Mouse (Mus musculus) frontal cortex, postnatal 25 days (tissue): Measurements from ENCODE around the gene Sh3gl2.

Experiments
- DNase-seq, 2 experiments: peaks; one replicate each; pipeline ENCODE4 v3.0.0; 2022; ENCODE audit warnings: low spot score in 2 of 2

The Sh3gl2 gene

DNA sequence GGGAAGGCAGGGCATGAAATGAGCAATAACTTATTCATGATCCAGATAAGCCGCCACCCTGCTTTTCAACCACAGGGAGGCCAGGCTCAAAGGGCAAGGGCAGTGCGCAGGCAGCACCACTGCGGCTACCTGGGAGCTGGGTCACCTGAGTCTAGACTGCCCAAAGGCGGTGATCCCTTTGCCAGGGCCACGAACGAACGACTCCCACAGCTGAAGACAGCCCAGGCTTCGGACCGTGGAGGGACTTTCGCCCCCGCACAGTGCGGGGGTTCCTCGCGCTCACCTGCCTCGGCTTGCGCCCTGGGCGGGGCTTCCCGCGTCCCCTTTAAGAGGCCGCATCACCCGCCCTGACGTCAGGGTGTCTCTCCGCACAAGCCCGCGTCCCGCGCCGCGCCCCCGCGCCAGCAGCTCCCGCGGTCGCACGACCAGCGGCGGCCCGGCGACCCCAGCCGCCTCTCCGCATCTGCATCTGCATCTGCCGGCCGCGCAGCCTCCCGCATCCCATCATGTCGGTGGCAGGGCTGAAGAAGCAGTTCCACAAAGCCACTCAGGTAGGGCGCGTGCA is at the start of gene Sh3gl2:
TSS of gene Sh3gl2 (plus strand) at position 56 of the 565 bp plus-strand sequence.
- DNase-seq: peak; percentile 67 to 74

DNA sequence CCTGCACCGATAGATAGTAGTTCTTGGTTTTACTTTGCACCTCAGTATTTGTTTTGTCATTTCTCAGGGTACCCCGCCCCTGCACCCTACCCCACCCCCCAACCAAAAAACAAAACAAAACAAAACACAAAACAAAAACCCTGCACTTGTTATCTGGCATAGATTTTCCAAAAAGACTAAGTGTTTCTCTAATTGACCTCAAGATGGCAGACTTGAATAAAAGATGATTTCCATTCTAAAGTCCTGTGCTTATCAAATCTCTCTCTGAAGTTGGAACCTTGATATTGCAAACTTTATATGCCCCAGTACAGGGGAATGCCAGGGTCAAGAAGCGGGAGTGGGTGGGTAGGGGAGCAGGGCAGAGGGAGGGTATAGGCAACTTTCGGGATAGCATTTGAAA is 43.8 kb upstream of the Sh3gl2 start:
- DNase-seq: no peak

DNA sequence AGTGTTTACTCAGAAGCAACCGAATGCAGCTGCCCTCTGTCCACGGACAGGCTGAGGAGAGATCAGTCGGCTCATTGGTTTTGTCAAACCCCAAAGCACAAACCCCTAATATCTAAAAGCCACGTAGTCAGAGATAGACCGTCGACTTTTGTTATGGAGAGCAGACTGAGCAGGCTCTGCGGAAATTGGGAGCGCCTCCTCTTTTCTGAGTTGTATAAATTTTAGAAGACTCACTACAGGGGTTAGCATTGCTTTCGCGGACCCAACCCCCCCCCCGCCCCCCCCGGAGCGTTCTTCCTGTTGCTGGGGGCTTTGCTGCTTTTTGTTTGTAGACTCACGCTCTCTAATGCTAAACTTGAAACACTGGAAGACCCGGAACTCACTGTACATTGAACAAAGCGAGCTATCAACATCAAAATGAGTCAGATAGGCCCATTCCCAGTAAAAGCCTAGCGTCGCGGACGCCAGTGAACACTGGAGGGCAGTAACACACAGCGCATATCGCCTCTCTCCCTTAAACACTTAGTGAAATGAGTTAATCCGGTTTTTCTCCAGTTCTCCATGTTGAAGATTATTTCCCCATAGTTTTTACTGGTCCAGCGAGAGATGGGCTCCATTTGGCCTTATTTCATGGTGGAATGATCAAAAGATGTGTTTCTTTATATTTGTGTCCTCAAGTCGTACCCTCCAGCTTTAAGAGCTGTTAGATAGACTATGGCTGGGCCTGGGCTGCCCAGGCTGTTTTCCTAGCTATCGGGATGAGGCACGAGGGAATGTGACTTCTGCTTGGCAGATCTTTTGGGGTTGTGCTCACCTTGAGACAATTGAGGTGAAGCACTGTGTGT is 42.2 kb upstream of the Sh3gl2 start:
- peak; percentile 32 to 40 for DNase-seq

DNA sequence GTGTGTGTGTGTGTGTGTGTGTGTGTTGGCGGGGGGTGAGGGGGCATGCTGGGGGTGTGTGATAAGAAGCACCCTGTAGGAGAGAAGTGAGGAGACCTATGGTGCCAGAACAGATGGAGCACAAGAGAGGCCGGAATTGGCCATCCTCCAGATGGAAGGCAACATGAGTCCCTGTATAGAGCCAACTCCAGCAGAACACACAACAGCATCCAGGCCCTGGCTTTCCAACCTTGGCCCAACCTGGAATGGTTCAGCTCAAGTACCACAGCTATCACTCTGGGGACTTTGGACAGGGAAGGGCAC is 41.7 kb upstream of the Sh3gl2 start:
- DNase-seq: no peak

DNA sequence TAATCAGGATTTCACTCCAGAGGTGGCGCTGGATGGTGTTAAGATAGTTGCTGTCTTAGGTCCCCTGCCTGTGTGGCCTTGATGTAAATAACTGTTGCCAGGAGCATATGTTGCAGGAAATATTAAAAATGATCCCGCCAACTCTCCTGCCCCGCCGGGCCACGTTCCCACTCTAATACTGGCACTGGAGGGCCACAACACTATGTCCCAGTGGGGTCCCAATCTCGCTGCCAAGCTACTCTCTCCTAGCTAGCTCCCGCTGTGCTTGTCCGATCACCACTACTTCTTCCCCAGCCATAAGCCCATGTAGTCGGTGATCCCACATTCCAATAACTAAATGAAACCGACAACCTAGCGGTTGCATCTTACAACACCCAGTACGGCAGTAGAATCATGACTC is 36.9 kb upstream of the Sh3gl2 start:
- DNase-seq: no peak

DNA sequence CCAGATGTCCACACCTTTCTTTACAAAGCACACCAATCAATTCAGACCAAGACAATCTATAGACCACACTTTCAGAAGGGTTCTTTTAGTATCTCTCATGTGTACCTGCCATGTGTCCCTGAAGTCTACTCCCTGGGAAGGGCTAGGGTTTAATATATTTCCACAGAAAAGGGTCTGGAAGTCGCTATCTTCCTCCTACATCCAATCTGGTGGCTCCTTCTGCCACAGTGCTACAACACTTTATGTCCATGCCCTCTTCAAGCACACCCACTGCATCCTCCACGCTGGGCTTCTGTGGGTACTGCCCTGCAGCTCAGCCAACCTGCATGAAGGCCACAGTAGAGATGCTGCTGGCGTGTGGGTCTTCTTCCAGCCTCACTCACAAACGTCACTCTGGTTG is 29.5 kb upstream of the Sh3gl2 start:
- peak in 1 of 2 experiments; percentile 10 for DNase-seq

DNA sequence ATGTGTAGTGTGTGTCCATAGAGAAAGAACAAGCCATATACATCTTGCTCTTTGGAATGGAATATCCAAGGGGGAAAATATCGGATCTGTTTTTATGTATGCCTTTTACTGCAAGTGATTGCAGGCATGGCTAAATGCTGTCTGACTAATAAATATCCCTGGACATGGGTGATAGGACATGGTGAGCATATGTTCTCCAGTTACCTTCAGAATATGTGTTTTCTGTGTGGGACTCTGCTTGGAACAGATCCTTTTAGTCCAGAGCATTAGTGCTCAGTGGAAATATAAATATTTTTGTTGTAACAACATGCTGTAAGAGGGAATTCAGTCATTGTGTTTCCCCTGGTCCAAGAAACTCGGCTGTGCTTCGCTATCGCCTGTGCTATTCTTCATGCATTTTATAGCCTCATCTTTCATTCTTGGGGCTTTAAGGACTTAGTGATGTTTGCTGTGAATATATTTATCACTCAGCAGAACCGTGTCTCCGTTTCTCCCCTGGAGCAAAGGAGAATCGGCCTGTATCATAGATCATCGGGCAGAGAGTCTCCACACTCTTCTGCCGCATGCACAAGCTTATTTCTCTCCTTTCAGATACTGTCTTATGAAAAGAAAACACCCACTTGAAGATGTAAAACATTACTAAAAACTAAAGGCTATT is 26.4 kb upstream of the Sh3gl2 start:
- no peak for DNase-seq

DNA sequence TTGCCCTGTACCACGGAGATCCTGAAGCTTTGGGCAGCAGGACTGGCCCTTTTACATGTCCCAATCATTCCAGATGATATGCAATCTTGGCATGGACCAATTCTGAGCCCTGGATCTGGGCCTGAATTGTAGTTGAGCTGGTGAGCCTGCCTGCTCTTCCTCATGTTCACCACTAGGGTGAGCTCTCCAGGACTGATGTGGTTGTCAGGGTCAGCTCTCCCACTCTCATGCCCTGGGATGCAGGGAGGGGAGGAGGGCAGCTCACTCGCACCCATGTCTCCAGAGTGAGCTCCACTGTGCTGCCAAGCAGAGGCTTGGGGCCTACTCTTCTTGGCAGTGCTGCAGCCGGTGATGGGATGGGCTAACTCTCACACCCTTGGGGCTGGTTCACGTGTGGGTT is 18.9 kb upstream of the Sh3gl2 start:
- no peak for DNase-seq

DNA sequence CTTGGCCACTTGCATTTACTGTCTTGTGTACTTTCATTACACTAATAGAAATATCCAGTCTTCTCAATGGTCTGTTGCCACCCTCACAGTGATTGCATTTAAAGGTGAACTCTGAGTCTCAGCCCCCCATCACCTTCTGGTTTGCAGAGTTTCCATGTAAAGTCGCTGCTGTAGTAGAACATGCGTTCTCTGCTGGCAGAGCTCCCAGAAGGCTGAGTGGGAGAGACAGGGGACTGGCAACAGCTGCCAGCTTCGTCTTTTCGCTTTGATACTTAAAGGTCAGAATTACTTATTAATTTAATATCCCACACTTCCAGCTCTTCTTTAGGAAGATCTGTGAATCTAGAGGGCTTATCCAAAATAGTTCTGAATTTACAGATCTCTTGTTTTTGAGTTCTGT is 8.7 kb upstream of the Sh3gl2 start:
- DNase-seq: no peak

DNA sequence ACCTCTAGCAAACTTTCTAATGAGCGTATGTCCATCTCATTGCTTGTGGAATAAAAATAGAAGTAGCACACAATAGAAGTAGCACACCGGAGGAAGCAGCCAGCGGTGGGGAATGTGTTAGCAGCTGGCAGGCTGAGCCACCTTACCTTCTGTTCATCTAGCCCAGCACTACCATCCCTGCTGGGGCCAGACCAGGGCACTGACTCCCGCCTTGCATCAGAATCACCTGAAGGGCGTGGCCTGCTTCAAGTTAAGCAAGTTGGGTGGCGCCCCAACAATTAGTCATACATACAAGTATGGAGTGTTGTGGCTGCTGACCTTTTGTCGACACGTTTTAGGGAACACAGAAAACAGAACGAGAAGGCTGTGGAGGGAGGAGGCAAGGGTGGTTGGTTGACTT is 6.5 kb upstream of the Sh3gl2 start:
- no peak for DNase-seq

DNA sequence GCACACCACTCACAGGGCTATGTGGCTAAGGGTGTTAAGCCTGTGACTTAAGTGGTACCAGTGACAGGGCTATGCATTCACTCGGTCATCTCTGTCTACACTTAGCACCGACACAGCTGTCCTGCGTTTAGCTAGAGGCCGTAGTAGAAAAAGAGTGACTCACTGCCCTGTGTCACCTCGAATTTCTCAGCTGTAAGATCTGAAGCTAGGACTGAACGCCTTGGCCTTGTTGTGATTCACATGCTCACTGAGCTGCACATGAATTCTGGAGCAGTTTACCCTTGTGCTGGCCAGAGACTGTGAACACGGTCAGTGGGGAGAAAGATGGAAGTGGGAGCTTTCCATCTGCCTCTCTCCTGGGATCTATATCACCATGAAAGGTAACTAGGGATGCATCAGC is 2.3 kb upstream of the Sh3gl2 start:
- no peak for DNase-seq

DNA sequence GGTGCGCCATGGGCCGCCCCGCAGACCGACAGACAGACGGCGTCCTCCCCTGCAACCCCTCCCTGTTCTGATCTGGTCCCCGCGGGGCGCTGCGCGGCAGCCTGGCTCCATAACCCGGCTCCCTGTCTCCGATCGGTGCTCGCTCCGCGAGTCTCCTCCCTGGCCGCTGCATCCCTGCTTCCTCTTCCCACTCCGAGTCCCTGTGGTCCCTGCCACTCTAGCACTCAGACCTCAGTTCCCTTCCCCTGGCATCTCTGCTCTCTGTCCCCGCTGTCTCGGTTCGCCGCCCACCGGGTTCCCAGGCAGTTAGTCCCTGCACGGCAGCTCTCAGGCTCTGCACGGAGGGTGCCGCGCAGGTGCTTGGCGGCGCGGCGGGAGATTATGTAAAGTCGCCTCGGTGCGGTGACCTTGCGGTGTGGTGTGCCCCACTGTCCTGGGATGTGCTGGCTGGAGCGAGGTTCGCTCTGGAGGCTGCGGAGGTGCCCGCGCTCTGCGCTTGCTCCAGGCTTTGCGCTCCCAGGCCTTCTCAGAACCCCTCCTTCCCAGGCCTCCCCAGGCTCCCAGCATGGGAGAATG is 798 bp downstream of the Sh3gl2 start:
- no peak for DNase-seq

DNA sequence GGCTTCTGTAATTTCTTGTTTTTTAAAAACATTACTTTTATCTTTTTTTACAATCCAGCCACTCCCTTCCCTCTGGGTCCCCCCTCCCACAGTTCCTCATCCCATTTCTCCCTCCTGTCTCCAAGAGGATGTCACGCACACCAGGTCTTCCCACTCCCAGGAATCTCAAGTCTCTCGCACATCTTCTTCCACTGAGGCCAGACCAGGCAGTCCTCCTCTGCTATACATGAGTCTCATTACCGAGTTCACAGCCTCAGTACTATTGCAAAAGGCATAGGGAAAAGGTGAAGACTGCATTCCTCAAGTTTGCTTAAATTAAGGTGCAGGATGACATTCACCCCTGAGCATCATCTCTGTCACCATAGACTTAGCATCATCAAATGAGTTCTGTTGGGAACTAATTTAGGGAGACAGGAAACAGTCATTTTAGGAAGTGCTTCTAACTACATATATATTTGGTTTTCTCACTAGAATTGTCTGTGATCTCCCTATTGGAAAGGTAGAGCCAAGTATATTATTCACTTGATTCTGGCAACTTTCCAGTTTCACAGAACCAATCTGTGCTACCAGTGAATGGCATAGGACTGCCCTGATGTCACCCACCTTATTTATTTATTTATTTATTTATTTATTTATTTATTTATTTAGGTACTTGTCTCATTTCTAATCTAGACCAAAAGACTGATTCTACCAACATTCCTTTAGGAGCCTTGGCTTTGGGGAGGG is 1.9 kb downstream of the Sh3gl2 start:
- no peak for DNase-seq

DNA sequence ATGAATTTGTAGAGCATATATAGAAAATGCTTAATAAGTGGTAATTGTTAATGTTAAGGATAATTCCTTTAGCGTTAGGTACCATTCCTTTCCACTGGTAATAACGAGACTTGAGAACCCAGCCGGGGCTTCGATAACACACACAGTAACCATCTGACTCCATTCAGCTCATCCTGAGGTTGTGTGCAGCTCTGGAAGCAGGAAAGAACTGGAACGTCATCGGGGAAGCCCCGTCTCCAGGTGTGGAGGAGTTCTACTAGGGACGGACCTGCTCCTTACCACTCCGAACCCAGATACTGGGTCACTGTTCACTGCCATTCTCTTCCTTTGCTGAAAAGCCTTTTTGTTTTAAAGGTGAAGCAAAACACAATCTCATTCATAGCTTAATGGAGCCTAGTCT is 2.6 kb downstream of the Sh3gl2 start:
- no peak for DNase-seq

DNA sequence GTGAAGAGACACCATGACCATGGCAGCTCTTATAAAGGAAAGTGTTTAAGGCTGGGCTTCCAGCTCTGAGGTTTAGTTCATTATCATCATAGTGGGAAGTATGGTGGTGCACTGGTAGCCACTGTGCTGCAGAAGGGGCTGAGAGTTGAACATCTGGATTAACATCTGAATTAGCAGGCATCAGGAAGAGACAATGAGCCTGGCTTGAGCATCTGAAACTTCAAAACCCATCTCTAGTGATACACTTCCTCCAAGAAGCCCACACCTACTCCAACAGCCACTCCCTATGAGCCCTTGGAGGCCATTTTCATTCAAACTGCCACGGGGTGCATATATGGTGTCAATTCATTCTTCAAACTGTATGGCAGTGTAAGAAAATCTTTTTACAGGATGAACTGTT is 3.6 kb downstream of the Sh3gl2 start:
- no peak for DNase-seq

DNA sequence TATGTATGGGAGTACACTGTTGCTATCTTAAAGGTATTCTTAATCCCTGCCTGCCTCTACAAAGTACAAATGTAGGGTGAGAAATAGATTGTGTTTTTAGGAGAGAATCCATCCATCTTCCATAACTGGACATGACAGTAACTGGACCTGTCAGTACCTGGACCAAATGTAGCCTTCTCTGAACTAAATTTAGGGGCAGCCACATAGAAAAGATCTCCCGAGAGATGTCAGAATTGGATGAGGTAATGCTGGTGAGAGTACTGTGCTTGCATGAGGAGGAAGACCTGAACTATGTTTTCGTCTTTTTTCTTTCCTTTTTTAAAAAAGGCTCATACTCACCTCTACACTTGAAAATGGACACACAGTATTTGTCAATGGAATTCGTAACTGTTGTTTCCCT is 6.0 kb downstream of the Sh3gl2 start:
- no peak for DNase-seq

DNA sequence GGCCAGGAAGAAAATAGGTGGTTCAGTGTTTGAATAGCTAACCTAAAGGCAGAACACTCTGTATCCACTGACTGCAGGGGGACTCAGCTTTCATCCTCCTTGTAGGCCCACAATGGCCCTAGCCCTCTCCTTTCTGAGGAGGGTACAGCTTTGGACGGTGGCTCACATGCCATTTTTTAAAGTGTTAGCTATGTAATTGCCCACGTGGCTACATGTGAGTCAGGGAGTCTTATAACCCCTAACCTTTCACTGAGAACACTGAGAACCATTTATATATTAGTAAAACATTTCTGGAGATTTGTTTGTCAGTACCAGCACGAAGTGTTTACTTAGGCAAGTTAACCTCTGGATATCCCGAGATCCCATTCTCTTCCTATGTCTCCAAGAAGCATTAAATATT is 12.1 kb downstream of the Sh3gl2 start:
- DNase-seq: no peak

DNA sequence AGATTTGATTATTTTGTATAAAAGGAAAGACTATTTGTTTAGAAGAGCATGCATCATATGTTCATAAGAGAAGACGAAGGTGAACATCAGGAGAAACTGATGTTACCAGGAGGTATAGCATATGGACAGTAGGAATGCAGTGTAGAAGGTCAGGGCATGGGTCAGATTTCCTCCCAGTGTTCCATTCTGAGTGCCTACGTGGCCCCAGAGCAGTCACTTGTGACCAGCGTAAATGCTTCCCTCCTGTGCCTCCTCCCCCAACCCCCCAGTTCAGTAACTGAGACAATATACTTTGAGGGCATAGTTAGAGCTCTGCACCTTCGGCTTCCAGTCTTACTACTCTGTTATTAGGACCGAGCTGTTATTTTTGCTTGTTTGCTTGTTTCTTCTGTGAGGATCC is 17.8 kb downstream of the Sh3gl2 start:
- DNase-seq: no peak

DNA sequence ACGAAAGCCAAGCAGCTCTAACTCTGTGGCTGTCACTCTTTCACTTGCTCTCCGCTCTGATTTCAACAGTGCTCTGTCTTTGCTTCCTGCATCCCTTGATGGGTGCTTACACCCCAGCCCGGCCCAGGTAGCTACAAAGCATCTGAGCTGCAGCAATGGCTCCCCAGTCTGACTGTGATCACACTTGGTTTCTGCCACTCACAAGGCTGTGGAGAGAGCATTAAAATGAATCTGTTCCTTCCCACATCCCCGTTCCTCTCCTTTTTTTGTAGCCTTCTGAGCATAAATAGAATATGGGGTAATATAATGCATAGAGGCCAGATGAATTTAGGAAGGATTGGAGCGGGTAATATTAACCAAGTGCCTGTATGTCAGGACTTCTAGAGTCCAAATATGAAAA is 21.8 kb downstream of the Sh3gl2 start:
- no peak for DNase-seq

DNA sequence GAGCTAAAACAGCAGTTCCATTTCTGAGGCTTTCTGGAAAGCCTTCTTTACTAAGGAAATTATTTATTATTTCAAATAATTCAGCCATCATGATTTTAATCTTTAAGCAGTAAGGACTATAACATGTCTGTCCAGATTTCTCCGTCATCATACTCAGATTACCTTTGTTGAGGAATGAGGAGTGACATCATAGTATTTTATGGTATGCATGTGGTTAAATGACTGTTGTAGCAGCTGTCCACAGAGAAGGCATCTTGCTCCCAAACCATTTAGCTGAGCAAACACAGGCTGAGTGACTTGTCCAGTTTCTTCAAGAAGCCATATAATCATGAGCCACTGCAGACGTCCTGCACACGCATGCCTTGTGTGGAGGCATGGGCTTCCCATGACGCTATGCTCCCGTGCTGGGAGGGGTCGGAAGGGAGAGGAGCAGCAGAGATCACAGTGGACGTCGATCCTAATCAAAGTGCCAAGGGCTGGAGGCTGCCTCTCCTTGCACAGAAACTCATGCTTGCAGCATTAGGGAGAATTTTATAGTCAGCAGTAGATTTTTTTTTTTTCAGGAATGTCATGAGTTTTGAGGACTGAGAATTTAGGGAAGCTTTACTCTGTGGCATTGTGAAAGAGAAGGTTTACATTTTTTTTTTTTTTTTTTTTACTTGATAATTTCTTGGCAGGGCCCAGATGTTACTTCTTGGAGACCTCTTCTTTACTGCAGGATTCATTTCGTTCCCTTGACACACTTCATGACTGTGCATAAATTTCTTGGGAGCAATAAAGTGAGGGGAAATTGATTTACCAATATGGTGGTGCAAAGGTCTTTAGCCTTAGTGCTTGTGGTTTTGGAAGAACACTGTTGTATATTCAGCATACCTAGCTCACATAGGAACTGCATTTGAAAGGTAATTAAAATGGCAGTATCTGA is 23.0 kb downstream of the Sh3gl2 start:
- DNase-seq: no peak

DNA sequence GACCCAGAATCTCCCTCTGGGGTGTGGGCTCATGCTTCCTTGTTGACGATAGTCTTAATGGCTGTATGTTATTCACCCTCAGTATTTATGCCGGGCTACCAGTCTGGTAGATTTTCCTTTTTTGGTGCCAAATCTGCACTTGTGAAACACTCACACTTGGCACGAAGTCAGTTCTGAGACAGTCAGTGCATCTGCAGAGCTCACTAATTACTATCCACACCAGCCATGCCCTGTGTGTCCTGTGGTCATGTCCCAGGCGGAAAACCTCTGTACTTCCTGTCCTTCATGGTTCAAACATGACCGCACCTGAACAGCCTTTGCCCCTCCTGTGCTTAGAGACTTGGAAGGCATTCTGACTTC is 23.6 kb downstream of the Sh3gl2 start:
- no peak for DNase-seq
